Mouse (Mus musculus) hindbrain, embryonic 12.5 days (tissue): Measurements from ENCODE around the gene Gm14180. TPM values are rescaled to one million over a fixed set of nuclear protein-coding genes. Genes with fewer than 3 reads are reported as not detected.
"Not testable (repeated sequence)": the region's sequence is repeated elsewhere in the genome, so short reads cannot be mapped to it uniquely, and the experiment has no call there.

Source experiments
- ATAC-seq: fragments of 200-750 bp; cut with Nextera tagmentation; 2 replicates; pipeline ENCODE4 v1.8.0; 2017; ENCODE audit warnings: moderate TSS enrichment; ENCODE audit not compliant: low FRiP score
- H3K27ac ChIP-seq: fragments of 300-500 bp; sonication (generic); 2 replicates; pipeline ENCODE4 v1.5.1; 2016; ENCODE audit warnings: mild to moderate bottlenecking
- H3K27me3 ChIP-seq: fragments of 300-500 bp; sonication (generic); 2 replicates; pipeline ENCODE4 v1.6.1; 2016; ENCODE audit warnings: mild to moderate bottlenecking
- H3K36me3 ChIP-seq: fragments of 300-500 bp; sonication (generic); 2 replicates; pipeline ENCODE4 v1.6.1; 2016; ENCODE audit warnings: mild to moderate bottlenecking
- H3K4me1 ChIP-seq: fragments of 300-500 bp; sonication (generic); 2 replicates; pipeline ENCODE4 v1.6.1; 2016
- H3K4me2 ChIP-seq: fragments of 300-500 bp; sonication (generic); replicated peaks from 2 replicates; pipeline ENCODE4 v1.6.1; 2016; ENCODE audit warnings: mild to moderate bottlenecking
- H3K4me3 ChIP-seq: fragments of 300-500 bp; sonication (generic); 2 replicates; pipeline ENCODE4 v1.5.1; 2016; ENCODE audit warnings: mild to moderate bottlenecking
- H3K9ac ChIP-seq: fragments of 300-500 bp; sonication (generic); 2 replicates; pipeline ENCODE4 v1.6.1; 2016; ENCODE audit warnings: mild to moderate bottlenecking, moderate library complexity
- H3K9me3 ChIP-seq: fragments of 300-500 bp; sonication (generic); replicated peaks from 2 replicates; pipeline ENCODE4 v1.6.1; 2016; ENCODE audit warnings: mild to moderate bottlenecking
- WGBS: fragments of 180-500 bp; shearing (Covaris S2); methylation state at CpG from one replicate; pipeline ENCODE4 v1.1.7; 2016; 5-methylcytosine and 5-hydroxymethylcytosine counted together
- polyA plus RNA-seq: library from polyadenylated mRNA; unstranded; fragments of >200 nt; fragmentation: Nextera tagmentation; extraction: Ambion mirVana; gene quantifications from 2 replicates; pipeline ENCODE4 v1.2.1, GENCODE M21; 2016

Gm14180 gene
- not detected in 2 replicates for polyA plus RNA-seq

GRCm38 (mm10) chr11:99734190-99734589 is at the start of gene Gm14180:
Gm14180 (minus strand) TSS chr11:99734290.
- ATAC-seq, result no peak
- WGBS, result 64% methylated on average over 2 of the region's 2 CpGs
- no peaks in the 10 kb centered on the region for H3K9me3 ChIP-seq

GRCm38 (mm10) chr11:99780604-99781003 is 46.5 kb upstream of the Gm14180 start, which contains the start of gene Krtap4-8:
Krtap4-8 (minus strand) TSS chr11:99780704.
- Histone ChIP-seq H3K4me2 (no peak within 1 kb of the TSS), H3K27ac (no peak within 1 kb of the TSS), H3K4me3 (no peak within 1 kb of the TSS), H3K27me3 (no peaks in the 10 kb centered on the region), H3K9me3 (no peaks in the 10 kb centered on the region), H3K4me1 (peaks cover 5% of the 10 kb centered on the region; the same call in 1 of the 2 replicates), H3K36me3 (no peaks in the 10 kb centered on the region), H3K9ac (no peak within 1 kb of the TSS)
- no peak for ATAC-seq
- 91% methylated on average over 2 of the region's 2 CpGs for WGBS

More at GRCm38 (mm10) chr11:99734190-99734589, at the start of gene Gm14180:
- no peaks in the 10 kb centered on the region for H3K36me3 ChIP-seq
- H3K9ac ChIP-seq, result no peak within 1 kb of the TSS
- H3K4me3 ChIP-seq, result no peak within 1 kb of the TSS
- no peaks in the 10 kb centered on the region for H3K4me1 ChIP-seq
- H3K27ac ChIP-seq, result no peak within 1 kb of the TSS
- H3K4me2 ChIP-seq, result no peak within 1 kb of the TSS
- H3K27me3 ChIP-seq, result no peaks in the 10 kb centered on the region

GRCm38 (mm10) chr11:99778401-99778800 is 44.3 kb upstream of the Gm14180 start:
- H3K27ac ChIP-seq, result no peak overlapping the region
- ATAC-seq, result no peak
- H3K36me3 ChIP-seq, result no peaks in the 10 kb centered on the region
- 53% methylated on average over 7 of the region's 7 CpGs for WGBS
- H3K4me2 ChIP-seq, result no peak overlapping the region
- no peak overlapping the region for H3K9ac ChIP-seq
- H3K9me3 ChIP-seq, result no peaks in the 10 kb centered on the region
- H3K4me3 ChIP-seq, result no peak overlapping the region
- no peaks in the 10 kb centered on the region for H3K27me3 ChIP-seq
- H3K4me1 ChIP-seq, result peaks cover 5% of the 10 kb centered on the region; the same call in 1 of the 2 replicates

GRCm38 (mm10) chr11:99772813-99773212 is 38.7 kb upstream of the Gm14180 start, which contains the start of gene Gm11595:
Gm11595 (minus strand) TSS chr11:99772913.
- H3K4me1 ChIP-seq, H3K27me3 ChIP-seq, H3K4me2 ChIP-seq, H3K9ac ChIP-seq, H3K27ac ChIP-seq, H3K36me3 ChIP-seq, H3K4me3 ChIP-seq, ATAC-seq, H3K9me3 ChIP-seq: not testable (repeated sequence)

- Histone ChIP-seq H3K36me3 (no peaks in the 10 kb centered on the region), H3K4me3 (no peak overlapping the region), H3K27ac (no peak overlapping the region), H3K4me1 (no peaks in the 10 kb centered on the region), H3K4me2 (no peak overlapping the region), H3K9me3 (no peaks in the 10 kb centered on the region), H3K27me3 (no peaks in the 10 kb centered on the region), H3K9ac (no peak overlapping the region)
- ATAC-seq, result no peak
- WGBS, result 89% methylated on average over 2 of the region's 2 CpGs
Measured at GRCm38 (mm10) chr11:99768410-99768809, 34.3 kb upstream of the Gm14180 start.

- H3K9me3 ChIP-seq, result no peaks in the 10 kb centered on the region; the same call in 1 of the 2 replicates
- no peak overlapping the region for H3K9ac ChIP-seq
- no peak overlapping the region for H3K4me3 ChIP-seq
- no peak overlapping the region for H3K4me2 ChIP-seq
- no peaks in the 10 kb centered on the region for H3K4me1 ChIP-seq
- H3K27ac ChIP-seq, result no peak overlapping the region
- no peaks in the 10 kb centered on the region for H3K36me3 ChIP-seq
- 95% methylated on average over 1 of the region's 1 CpGs for WGBS
- no peaks in the 10 kb centered on the region for H3K27me3 ChIP-seq
- ATAC-seq, result no peak
Measured at GRCm38 (mm10) chr11:99758877-99759276, 24.8 kb upstream of the Gm14180 start.

- Histone ChIP-seq H3K27ac (no peak overlapping the region), H3K4me1 (no peaks in the 10 kb centered on the region), H3K4me3 (no peak overlapping the region), H3K9ac (no peak overlapping the region), H3K36me3 (no peaks in the 10 kb centered on the region), H3K9me3 (no peaks in the 10 kb centered on the region), H3K27me3 (no peaks in the 10 kb centered on the region), H3K4me2 (no peak overlapping the region)
- 95% methylated on average over 3 of the region's 3 CpGs for WGBS
- no peak for ATAC-seq
Measured at GRCm38 (mm10) chr11:99743985-99744384, 9.9 kb upstream of the Gm14180 start.

- no peaks in the 10 kb centered on the region for H3K36me3 ChIP-seq
- no peak overlapping the region for H3K4me3 ChIP-seq
- no peak overlapping the region for H3K27ac ChIP-seq
- ATAC-seq, result no peak
- H3K4me1 ChIP-seq, result no peaks in the 10 kb centered on the region
- H3K9ac ChIP-seq, result no peak overlapping the region
- H3K27me3 ChIP-seq, result no peaks in the 10 kb centered on the region
- no peaks in the 10 kb centered on the region for H3K9me3 ChIP-seq
- 73% methylated on average over 2 of the region's 2 CpGs for WGBS
- H3K4me2 ChIP-seq, result no peak overlapping the region
Measured at GRCm38 (mm10) chr11:99724061-99724460, 10.0 kb downstream of the Gm14180 start.

GRCm38 (mm10) chr11:99718759-99719158 is 15.3 kb downstream of the Gm14180 start:
- H3K27me3 ChIP-seq, result no peaks in the 10 kb centered on the region
- no peaks in the 10 kb centered on the region for H3K4me1 ChIP-seq
- H3K4me2 ChIP-seq, result no peak overlapping the region
- no peak overlapping the region for H3K4me3 ChIP-seq
- 82% methylated on average over 1 of the region's 1 CpGs for WGBS
- no peak overlapping the region for H3K27ac ChIP-seq
- H3K36me3 ChIP-seq, result no peaks in the 10 kb centered on the region
- no peak for ATAC-seq
- no peaks in the 10 kb centered on the region for H3K9me3 ChIP-seq
- no peak overlapping the region for H3K9ac ChIP-seq

- H3K4me2 ChIP-seq, result no peak within 1 kb of the TSS
- H3K4me1 ChIP-seq, result no peaks in the 10 kb centered on the region
- no peak within 1 kb of the TSS for H3K9ac ChIP-seq
- no peaks in the 10 kb centered on the region for H3K9me3 ChIP-seq
- H3K27me3 ChIP-seq, result no peaks in the 10 kb centered on the region
- WGBS, result 91% methylated on average over 1 of the region's 1 CpGs
- no peak within 1 kb of the TSS for H3K4me3 ChIP-seq
- no peak within 1 kb of the TSS for H3K27ac ChIP-seq
- no peaks in the 10 kb centered on the region for H3K36me3 ChIP-seq
- ATAC-seq, result no peak
Measured at GRCm38 (mm10) chr11:99690463-99690862, 43.6 kb downstream of the Gm14180 start, which contains the start of gene Gm14190. Gm14190 (minus strand) TSS chr11:99690740.

GRCm38 (mm10) chr11:99685235-99685634 is 48.9 kb downstream of the Gm14180 start:
- H3K36me3 ChIP-seq, ATAC-seq, H3K27ac ChIP-seq, H3K9me3 ChIP-seq, H3K27me3 ChIP-seq, H3K9ac ChIP-seq, H3K4me1 ChIP-seq, H3K4me3 ChIP-seq, H3K4me2 ChIP-seq: not testable (repeated sequence)
- WGBS, result 88% methylated on average over 1 of the region's 1 CpGs
